Mouse (Mus musculus) embryonic facial prominence, embryonic 15.5 days (tissue): ENCODE results near the gene Lin7b. TPM values are rescaled to one million over a fixed set of nuclear protein-coding genes. Genes with fewer than 3 reads are reported as not detected.

ENCODE experiments used
- ATAC-seq: fragments of 200-750 bp; cut with Nextera tagmentation; 2 replicates; pipeline ENCODE4 v1.8.0; 2017; ENCODE audit warnings: low read depth, moderate TSS enrichment; ENCODE audit not compliant: insufficient number of reproducible peaks, low FRiP score, low TSS enrichment
- H3K27ac ChIP-seq: fragments of 300-500 bp; sonication (generic); replicated peaks from 2 replicates; pipeline ENCODE4 v1.5.1; 2015; ENCODE audit warnings: mild to moderate bottlenecking, inconsistent platforms
- H3K27me3 ChIP-seq: fragments of 300-500 bp; sonication (generic); 2 replicates; pipeline ENCODE4 v1.6.1; 2015; ENCODE audit warnings: inconsistent platforms
- H3K36me3 ChIP-seq: fragments of 300-500 bp; sonication (generic); 2 replicates; pipeline ENCODE4 v1.6.1; 2015; ENCODE audit warnings: mild to moderate bottlenecking, inconsistent platforms
- H3K4me1 ChIP-seq: fragments of 300-500 bp; sonication (generic); 2 replicates; pipeline ENCODE4 v1.6.1; 2015; ENCODE audit warnings: inconsistent platforms
- H3K4me2 ChIP-seq: fragments of 300-500 bp; sonication (generic); replicated peaks from 2 replicates; pipeline ENCODE4 v1.6.1; 2015; ENCODE audit warnings: mild to moderate bottlenecking, inconsistent platforms
- H3K4me3 ChIP-seq: fragments of 300-500 bp; sonication (generic); replicated peaks from 2 replicates; pipeline ENCODE4 v1.5.1; 2015; ENCODE audit warnings: mild to moderate bottlenecking, inconsistent platforms
- H3K9ac ChIP-seq: fragments of 300-500 bp; sonication (generic); 2 replicates; pipeline ENCODE4 v1.6.1; 2015; ENCODE audit warnings: inconsistent platforms
- H3K9me3 ChIP-seq: fragments of 300-500 bp; sonication (generic); replicated peaks from 2 replicates; pipeline ENCODE4 v1.6.1; 2016; ENCODE audit warnings: inconsistent platforms
- WGBS: fragments of 180-500 bp; shearing (Covaris S2); methylation state at CpG from one replicate; pipeline ENCODE4 v1.1.7; 2015; 5-methylcytosine and 5-hydroxymethylcytosine counted together
- polyA plus RNA-seq: library from polyadenylated mRNA; unstranded; fragments of >200 nt; fragmentation: Nextera tagmentation; extraction: Ambion mirVana; gene quantifications from 2 replicates; pipeline ENCODE4 v1.2.1, GENCODE M21; 2015

Lin7b gene
- polyA plus RNA-seq = 3.8 and 4.0 TPM in 2 replicates

- H3K36me3 ChIP-seq = peaks cover 27% of the 10 kb centered on the region
Observed at GRCm38 (mm10) chr7:45370475-45371311, at the start of gene Lin7b. Lin7b (minus strand) TSS chr7:45370583.

GRCm38 (mm10) chr7:45417962-45418492, 47.6 kb upstream of the Lin7b start:
- no peak overlapping the region for H3K4me3 ChIP-seq
- peaks cover 44% of the 10 kb centered on the region for H3K27me3 ChIP-seq

More at GRCm38 (mm10) chr7:45370475-45371311, at the start of gene Lin7b:
- peak; percentile 77 for ATAC-seq
- Histone ChIP-seq H3K27me3 (peaks cover 23% of the 10 kb centered on the region), H3K4me3 (peak within 1 kb of the TSS; percentile 58), H3K9ac (peak within 1 kb of the TSS; percentile 42), H3K9me3 (no peaks in the 10 kb centered on the region), H3K27ac (no peak within 1 kb of the TSS), H3K4me2 (peak within 1 kb of the TSS; percentile 97), H3K4me1 (peaks cover 32% of the 10 kb centered on the region)
- WGBS = 10% methylated on average over 28 of the region's 28 CpGs

GRCm38 (mm10) chr7:45415636-45416035, 45.3 kb upstream of the Lin7b start:
- WGBS = 20% methylated on average over 37 of the region's 37 CpGs
- H3K4me2 ChIP-seq = peak overlapping the region; percentile 29
- peak overlapping the region; percentile 10 for H3K4me3 ChIP-seq
- no peaks in the 10 kb centered on the region for H3K9me3 ChIP-seq
- H3K27ac ChIP-seq = no peak overlapping the region; the same call in 1 of the 2 replicates
- peaks cover 61% of the 10 kb centered on the region for H3K27me3 ChIP-seq
- H3K36me3 ChIP-seq = no peaks in the 10 kb centered on the region
- H3K4me1 ChIP-seq = peaks cover 55% of the 10 kb centered on the region
- no peak for ATAC-seq
- H3K9ac ChIP-seq = no peak overlapping the region

More at GRCm38 (mm10) chr7:45417962-45418492, 47.6 kb upstream of the Lin7b start:
- Histone ChIP-seq H3K4me2 (peak overlapping the region; percentile 13), H3K4me1 (peaks cover 55% of the 10 kb centered on the region), H3K9me3 (no peaks in the 10 kb centered on the region), H3K9ac (no peak overlapping the region), H3K27ac (no peak overlapping the region), H3K36me3 (peaks cover 21% of the 10 kb centered on the region)
- WGBS = 10% methylated on average over 13 of the region's 13 CpGs
- ATAC-seq = no peak

- ATAC-seq = no peak
- Histone ChIP-seq H3K27me3 (peaks cover 67% of the 10 kb centered on the region), H3K27ac (no peak overlapping the region), H3K9me3 (no peaks in the 10 kb centered on the region), H3K4me2 (peak overlapping the region; percentile 92; the same call in 1 of the 2 replicates), H3K9ac (no peak overlapping the region), H3K4me3 (no peak overlapping the region), H3K36me3 (no peaks in the 10 kb centered on the region), H3K4me1 (peaks cover 46% of the 10 kb centered on the region)
- WGBS = 35% methylated on average over 12 of the region's 12 CpGs
Observed at GRCm38 (mm10) chr7:45414740-45415224, 44.4 kb upstream of the Lin7b start.

GRCm38 (mm10) chr7:45413864-45414739, 43.7 kb upstream of the Lin7b start:
- Histone ChIP-seq H3K27me3 (peaks cover 73% of the 10 kb centered on the region), H3K4me1 (peaks cover 45% of the 10 kb centered on the region)

GRCm38 (mm10) chr7:45413113-45413863, 42.9 kb upstream of the Lin7b start, which contains the start of gene Ntf5:
Ntf5 (plus strand) TSS chr7:45413695.
- peak; percentile 23 for ATAC-seq
- Histone ChIP-seq H3K27ac (peak within 1 kb of the TSS; percentile 77), H3K27me3 (peaks cover 77% of the 10 kb centered on the region), H3K9me3 (no peaks in the 10 kb centered on the region), H3K36me3 (no peaks in the 10 kb centered on the region), H3K4me3 (peak within 1 kb of the TSS; percentile 63), H3K4me1 (peaks cover 40% of the 10 kb centered on the region), H3K9ac (peak within 1 kb of the TSS; percentile 60), H3K4me2 (peak within 1 kb of the TSS; percentile 92)
- 1% methylated on average over 43 of the region's 45 CpGs for WGBS

More at GRCm38 (mm10) chr7:45413864-45414739, 43.7 kb upstream of the Lin7b start:
- Histone ChIP-seq H3K9me3 (no peaks in the 10 kb centered on the region), H3K36me3 (no peaks in the 10 kb centered on the region), H3K27ac (peak overlapping the region; percentile 77), H3K4me2 (peak overlapping the region; percentile 92), H3K9ac (peak overlapping the region; percentile 60), H3K4me3 (peak overlapping the region; percentile 63)
- 2% methylated on average over 25 of the region's 27 CpGs for WGBS
- peak; percentile 65 for ATAC-seq

GRCm38 (mm10) chr7:45412421-45412820, 42.0 kb upstream of the Lin7b start:
- H3K36me3 ChIP-seq = no peaks in the 10 kb centered on the region
- H3K9me3 ChIP-seq = no peaks in the 10 kb centered on the region
- H3K4me1 ChIP-seq = peaks cover 31% of the 10 kb centered on the region
- no peak overlapping the region for H3K4me2 ChIP-seq
- H3K27me3 ChIP-seq = peaks cover 82% of the 10 kb centered on the region
- no peak overlapping the region for H3K27ac ChIP-seq
- WGBS = 80% methylated on average over 2 of the region's 2 CpGs
- H3K4me3 ChIP-seq = no peak overlapping the region
- ATAC-seq = no peak
- no peak overlapping the region for H3K9ac ChIP-seq

GRCm38 (mm10) chr7:45409497-45410163, 39.2 kb upstream of the Lin7b start:
- no peak for ATAC-seq
- no peak overlapping the region for H3K4me2 ChIP-seq

GRCm38 (mm10) chr7:45408949-45409348, 38.6 kb upstream of the Lin7b start:
- ATAC-seq = no peak
- Histone ChIP-seq H3K9ac (no peak overlapping the region), H3K27me3 (peaks cover 79% of the 10 kb centered on the region), H3K4me1 (peaks cover 29% of the 10 kb centered on the region), H3K4me2 (no peak overlapping the region), H3K4me3 (no peak overlapping the region), H3K36me3 (no peaks in the 10 kb centered on the region), H3K27ac (no peak overlapping the region), H3K9me3 (no peaks in the 10 kb centered on the region)
- WGBS = 86% methylated on average over 17 of the region's 17 CpGs

More at GRCm38 (mm10) chr7:45409497-45410163, 39.2 kb upstream of the Lin7b start:
- H3K9ac ChIP-seq = no peak overlapping the region
- H3K36me3 ChIP-seq = no peaks in the 10 kb centered on the region
- 91% methylated on average over 8 of the region's 8 CpGs for WGBS
- H3K27me3 ChIP-seq = peaks cover 86% of the 10 kb centered on the region
- no peaks in the 10 kb centered on the region for H3K9me3 ChIP-seq
- H3K4me3 ChIP-seq = no peak overlapping the region
- H3K27ac ChIP-seq = no peak overlapping the region
- H3K4me1 ChIP-seq = peaks cover 35% of the 10 kb centered on the region

GRCm38 (mm10) chr7:45408351-45408750, 38.0 kb upstream of the Lin7b start:
- no peak for ATAC-seq

More at GRCm38 (mm10) chr7:45408351-45408750, 38.0 kb upstream of the Lin7b start:
- WGBS = 64% methylated on average over 7 of the region's 7 CpGs
- H3K4me2 ChIP-seq = no peak overlapping the region
- H3K9ac ChIP-seq = no peak overlapping the region
- H3K27me3 ChIP-seq = peaks cover 75% of the 10 kb centered on the region
- no peak overlapping the region for H3K27ac ChIP-seq
- H3K9me3 ChIP-seq = no peaks in the 10 kb centered on the region
- no peak overlapping the region for H3K4me3 ChIP-seq
- H3K4me1 ChIP-seq = peaks cover 23% of the 10 kb centered on the region
- no peaks in the 10 kb centered on the region for H3K36me3 ChIP-seq
